Mouse (Mus musculus): ENCODE measurements around the gene Mta3.

- TF ChIP-seq CTCF (IDR thresholded peaks at IDR 0.05; ENCODE audit: insufficient read depth, low read depth, low read length) (no peak), POLR2A (IDR thresholded peaks at IDR 0.05; ENCODE audit: insufficient read depth, low read depth, low read length) (no peak)
These were observed 86.4 kb downstream of the Mta3 start for GRCm38 (mm10) chr17:83792388-83792787.
